Mouse (Mus musculus) liver, embryonic 13.5 days (tissue): ENCODE measurements around the gene Gm10031. TPM values are rescaled to one million over a fixed set of nuclear protein-coding genes. Genes with fewer than 3 reads are reported as not detected.

Experiments used
- ATAC-seq: fragments of 200-750 bp; cut with Nextera tagmentation; 2 replicates; pipeline ENCODE4 v1.8.0; 2017; ENCODE audit warnings: low read depth, mild to moderate bottlenecking, moderate number of reproducible peaks, moderate library complexity
- DNase-seq: peaks from one replicate; pipeline ENCODE4 v3.0.0; 2022
- H3K27ac ChIP-seq: fragments of 300-500 bp; sonication (generic); 2 replicates; pipeline ENCODE4 v1.5.1; 2015; ENCODE audit warnings: moderate library complexity, mild to moderate bottlenecking, inconsistent platforms
- H3K27me3 ChIP-seq: fragments of 300-500 bp; sonication (generic); 2 replicates; pipeline ENCODE4 v1.6.1; 2015; ENCODE audit warnings: mild to moderate bottlenecking, inconsistent platforms
- H3K36me3 ChIP-seq: fragments of 300-500 bp; sonication (generic); 2 replicates; pipeline ENCODE4 v1.6.1; 2015; ENCODE audit warnings: mild to moderate bottlenecking, inconsistent platforms
- H3K4me1 ChIP-seq: fragments of 300-500 bp; sonication (generic); replicated peaks from 2 replicates; pipeline ENCODE4 v1.6.1; 2015; ENCODE audit warnings: inconsistent platforms
- H3K4me2 ChIP-seq: fragments of 300-500 bp; sonication (generic); 2 replicates; pipeline ENCODE4 v1.6.1; 2015; ENCODE audit warnings: inconsistent platforms, mild to moderate bottlenecking, moderate library complexity
- H3K4me3 ChIP-seq: fragments of 300-500 bp; sonication (generic); replicated peaks from 2 replicates; pipeline ENCODE4 v1.5.1; 2015; ENCODE audit warnings: mild to moderate bottlenecking, inconsistent platforms
- H3K9ac ChIP-seq: fragments of 300-500 bp; sonication (generic); 2 replicates; pipeline ENCODE4 v1.6.1; 2015; ENCODE audit warnings: mild to moderate bottlenecking, inconsistent platforms
- H3K9me3 ChIP-seq: fragments of 300-500 bp; sonication (generic); replicated peaks from 2 replicates; pipeline ENCODE4 v1.6.1; 2016; ENCODE audit warnings: inconsistent platforms
- WGBS: fragments of 180-500 bp; shearing (Covaris S2); methylation state at CpG from one replicate; pipeline ENCODE4 v1.1.7; 2015; ENCODE audit not compliant: insufficient replicate concordance; 5-methylcytosine and 5-hydroxymethylcytosine counted together
- polyA plus RNA-seq: library from polyadenylated mRNA; unstranded; fragments of >200 nt; fragmentation: Nextera tagmentation; extraction: Ambion mirVana; gene quantifications from 2 replicates; pipeline ENCODE4 v1.2.1, GENCODE M21; 2015

Gm10031 gene
- polyA plus RNA-seq, 1 experiment from 2014 or later, result 0.30 TPM

GRCm38 (mm10) chr1:156558024-156558930 lies 34.5 kb downstream of the Gm10031 start, which contains the start of gene Abl2:
Abl2 (plus strand) TSS chr1:156558786.
- Histone ChIP-seq H3K36me3 (no peaks in the 10 kb centered on the region), H3K9ac (peak within 1 kb of the TSS; percentile 98), H3K27me3 (no peaks in the 10 kb centered on the region), H3K27ac (peak within 1 kb of the TSS; percentile 76), H3K4me1 (peaks cover 23% of the 10 kb centered on the region), H3K4me2 (peak within 1 kb of the TSS; percentile 80), H3K4me3 (peak within 1 kb of the TSS; percentile 99), H3K9me3 (no peaks in the 10 kb centered on the region)
- ATAC-seq, result peak; percentile 96
- peak; percentile 79 for DNase-seq
- WGBS, result 10% methylated on average over 60 of the region's 60 CpGs

- Histone ChIP-seq H3K9ac (peak overlapping the region; percentile 98), H3K4me2 (peak overlapping the region; percentile 80), H3K27me3 (no peaks in the 10 kb centered on the region), H3K27ac (peak overlapping the region; percentile 76), H3K4me3 (peak overlapping the region; percentile 99), H3K36me3 (no peaks in the 10 kb centered on the region), H3K4me1 (peaks cover 28% of the 10 kb centered on the region), H3K9me3 (no peaks in the 10 kb centered on the region)
- under 1% methylated on average over 53 of the region's 66 CpGs for WGBS
- ATAC-seq (peak; percentile 63), DNase-seq (peak; percentile 49)
Measured at GRCm38 (mm10) chr1:156558950-156559640, 35.3 kb downstream of the Gm10031 start.

GRCm38 (mm10) chr1:156559641-156560020 lies 35.8 kb downstream of the Gm10031 start:
- Histone ChIP-seq H3K4me1 (peaks cover 29% of the 10 kb centered on the region), H3K4me3 (peak overlapping the region; percentile 99), H3K27me3 (no peaks in the 10 kb centered on the region), H3K9ac (peak overlapping the region; percentile 98), H3K36me3 (no peaks in the 10 kb centered on the region), H3K9me3 (no peaks in the 10 kb centered on the region), H3K27ac (peak overlapping the region; percentile 76; the same call in 1 of the 2 replicates), H3K4me2 (peak overlapping the region; percentile 80)
- 15% methylated on average over 8 of the region's 8 CpGs for WGBS
- ATAC-seq, result no peak
- no peak for DNase-seq

DNA sequence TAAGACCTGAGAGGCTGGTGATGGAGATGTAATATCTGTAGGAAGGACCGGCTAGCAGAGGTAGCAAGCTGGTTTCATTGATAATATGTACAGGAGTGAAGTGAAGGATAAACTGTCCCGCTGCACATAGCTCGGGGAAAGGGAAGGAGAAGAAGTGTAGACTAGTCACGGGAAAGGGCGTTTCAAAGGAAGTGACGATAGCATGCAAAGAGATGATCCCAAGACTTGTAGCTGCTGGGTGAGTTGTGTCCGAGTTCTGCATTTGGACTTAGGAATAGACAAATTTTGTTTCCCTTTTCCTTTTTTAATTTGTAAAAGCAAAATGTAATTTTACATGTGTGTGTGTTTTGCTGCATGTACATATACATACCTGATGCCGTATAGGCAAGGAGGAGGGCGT lies 36.7 kb downstream of the Gm10031 start:
- Histone ChIP-seq H3K4me3 (no peak overlapping the region; the same call in 1 of the 2 replicates), H3K4me1 (peaks cover 32% of the 10 kb centered on the region), H3K36me3 (no peaks in the 10 kb centered on the region), H3K27me3 (no peaks in the 10 kb centered on the region), H3K9me3 (no peaks in the 10 kb centered on the region), H3K9ac (no peak overlapping the region), H3K27ac (no peak overlapping the region), H3K4me2 (peak overlapping the region; percentile 80; the same call in 1 of the 2 replicates)
- ATAC-seq (no peak), DNase-seq (no peak)
- 63% methylated on average over 9 of the region's 9 CpGs for WGBS

GRCm38 (mm10) chr1:156565328-156565727 lies 41.5 kb downstream of the Gm10031 start:
- Histone ChIP-seq H3K4me2 (no peak overlapping the region), H3K9ac (no peak overlapping the region), H3K27ac (no peak overlapping the region), H3K4me3 (no peak overlapping the region), H3K9me3 (no peaks in the 10 kb centered on the region), H3K4me1 (peaks cover 18% of the 10 kb centered on the region), H3K27me3 (no peaks in the 10 kb centered on the region), H3K36me3 (no peaks in the 10 kb centered on the region)
- WGBS, result 78% methylated on average over 2 of the region's 2 CpGs
- no peak for ATAC-seq
- DNase-seq, result no peak

DNA sequence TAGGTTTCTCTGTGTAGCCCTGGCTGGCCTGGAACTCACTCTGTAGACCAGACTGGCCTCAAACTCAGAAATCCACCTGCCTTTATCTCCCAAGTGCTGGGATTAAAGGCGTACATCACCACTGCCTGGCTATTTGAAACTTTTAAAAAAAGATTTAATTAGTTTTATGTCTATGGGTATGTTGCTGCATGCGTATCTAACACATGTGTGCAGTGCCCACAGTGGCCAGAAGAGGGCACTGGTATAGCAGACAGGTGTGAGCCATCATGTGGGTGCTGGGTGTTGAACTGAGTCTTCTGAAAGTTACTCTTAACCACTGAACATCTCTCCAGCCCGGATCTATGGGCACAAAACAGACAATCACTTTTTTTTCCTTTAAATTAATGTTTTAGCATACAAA lies 42.3 kb downstream of the Gm10031 start:
- no peaks in the 10 kb centered on the region for H3K9me3 ChIP-seq
- peaks cover 12% of the 10 kb centered on the region for H3K4me1 ChIP-seq
- no peak overlapping the region for H3K4me2 ChIP-seq
- peak; percentile 13 for DNase-seq
- WGBS, result 81% methylated on average over 3 of the region's 3 CpGs
- ATAC-seq, result no peak
- no peak overlapping the region for H3K27ac ChIP-seq
- H3K27me3 ChIP-seq, result no peaks in the 10 kb centered on the region
- H3K36me3 ChIP-seq, result no peaks in the 10 kb centered on the region
- no peak overlapping the region for H3K9ac ChIP-seq
- H3K4me3 ChIP-seq, result no peak overlapping the region

- DNase-seq (no peak), ATAC-seq (no peak)
- no peak overlapping the region for H3K27ac ChIP-seq
- no peak overlapping the region for H3K4me3 ChIP-seq
- no peaks in the 10 kb centered on the region for H3K36me3 ChIP-seq
- no peaks in the 10 kb centered on the region for H3K9me3 ChIP-seq
- 69% methylated on average over 4 of the region's 4 CpGs for WGBS
- H3K9ac ChIP-seq, result no peak overlapping the region
- H3K4me1 ChIP-seq, result peaks cover 9% of the 10 kb centered on the region; the same call in 1 of the 2 replicates
- H3K4me2 ChIP-seq, result no peak overlapping the region
- H3K27me3 ChIP-seq, result no peaks in the 10 kb centered on the region
Measured at GRCm38 (mm10) chr1:156569615-156570014, 45.8 kb downstream of the Gm10031 start.

- peaks cover 12% of the 10 kb centered on the region for H3K4me1 ChIP-seq
- no peak for DNase-seq
- no peak overlapping the region for H3K9ac ChIP-seq
- ATAC-seq, result no peak
- no peak overlapping the region for H3K4me3 ChIP-seq
- H3K27ac ChIP-seq, result no peak overlapping the region
- no peaks in the 10 kb centered on the region for H3K36me3 ChIP-seq
- H3K9me3 ChIP-seq, result no peaks in the 10 kb centered on the region
- H3K27me3 ChIP-seq, result no peaks in the 10 kb centered on the region
- 70% methylated on average over 4 of the region's 4 CpGs for WGBS
- H3K4me2 ChIP-seq, result no peak overlapping the region
Measured at GRCm38 (mm10) chr1:156572952-156573351, 49.1 kb downstream of the Gm10031 start.

Other genes starting within 250 kb of the Gm10031 start
- gene Tdrd5, start 220.3 kb upstream of the Gm10031 start, polyA plus RNA-seq, result 0.07 TPM in 2 replicates
- not detected in 2 replicates for gene Nphs2, start 213.3 kb upstream of the Gm10031 start, polyA plus RNA-seq
- gene Gm2000, start 158.0 kb upstream of the Gm10031 start, polyA plus RNA-seq, result 748 and 750 TPM in 2 replicates
- gene Axdnd1, start 102.9 kb upstream of the Gm10031 start, polyA plus RNA-seq, result 0.09 TPM in 1 of 2 replicates, not detected in the other
- gene Soat1, start 49.7 kb upstream of the Gm10031 start, polyA plus RNA-seq, result 16.1 and 18.3 TPM in 2 replicates
- gene Abl2, start 34.8 kb downstream of the Gm10031 start, polyA plus RNA-seq, result 1.3 and 1.5 TPM in 2 replicates
- 3.4 and 4.6 TPM in 2 replicates for gene Tor3a, start 150.3 kb downstream of the Gm10031 start, polyA plus RNA-seq
- gene Fam20b, start 195.1 kb downstream of the Gm10031 start, polyA plus RNA-seq, result 10.0 and 12.0 TPM in 2 replicates